Mouse (Mus musculus) c-Kit-negative CD71-positive TER-119-positive erythroid progenitor cells, embryonic 14.5 days (primary cell): Measurements from ENCODE around the gene Dsp.

Source experiments
- DNase-seq: peaks from one replicate; pipeline ENCODE4 v3.0.0-alpha.2; 2013; ENCODE audit warnings: low read depth, low spot score

Dsp gene

GRCm38 (mm10) chr13:38170707-38171144 lies 19.6 kb downstream of the Dsp start:
- DNase-seq, result no peak

GRCm38 (mm10) chr13:38193406-38193805 lies 42.3 kb downstream of the Dsp start:
- DNase-seq, result no peak

GRCm38 (mm10) chr13:38201413-38201812 lies 50.3 kb downstream of the Dsp start:
- no peak for DNase-seq

GRCm38 (mm10) chr13:38204171-38204570 lies 53.1 kb downstream of the Dsp start:
- no peak for DNase-seq

- peak; percentile 83 for DNase-seq
These were observed 53.8 kb downstream of the Dsp start, which contains the start of gene Snrnp48 for GRCm38 (mm10) chr13:38204702-38205482. Gene Snrnp48, plus strand, starts transcription at chr13:38204938.

GRCm38 (mm10) chr13:38211122-38211521 lies 60.0 kb downstream of the Dsp start:
- DNase-seq, result no peak

- no peak for DNase-seq
These were observed 67.6 kb downstream of the Dsp start for GRCm38 (mm10) chr13:38218686-38219085.

GRCm38 (mm10) chr13:38220331-38220730 lies 69.2 kb downstream of the Dsp start:
- DNase-seq, result no peak

- no peak for DNase-seq
These were observed 79.2 kb downstream of the Dsp start for GRCm38 (mm10) chr13:38230177-38230821.

- DNase-seq, result no peak
These were observed 81.3 kb downstream of the Dsp start for GRCm38 (mm10) chr13:38232411-38232810.

- DNase-seq, result no peak
These were observed 81.9 kb downstream of the Dsp start for GRCm38 (mm10) chr13:38232856-38233625.

GRCm38 (mm10) chr13:38234651-38235050 lies 83.6 kb downstream of the Dsp start:
- no peak for DNase-seq

GRCm38 (mm10) chr13:38235370-38235769 lies 84.3 kb downstream of the Dsp start:
- no peak for DNase-seq

GRCm38 (mm10) chr13:38248151-38248550 lies 97.1 kb downstream of the Dsp start:
- DNase-seq, result no peak
